Comparison of ENCODE assay signal across 13 mouse cellular contexts in the genomic region with DNA sequence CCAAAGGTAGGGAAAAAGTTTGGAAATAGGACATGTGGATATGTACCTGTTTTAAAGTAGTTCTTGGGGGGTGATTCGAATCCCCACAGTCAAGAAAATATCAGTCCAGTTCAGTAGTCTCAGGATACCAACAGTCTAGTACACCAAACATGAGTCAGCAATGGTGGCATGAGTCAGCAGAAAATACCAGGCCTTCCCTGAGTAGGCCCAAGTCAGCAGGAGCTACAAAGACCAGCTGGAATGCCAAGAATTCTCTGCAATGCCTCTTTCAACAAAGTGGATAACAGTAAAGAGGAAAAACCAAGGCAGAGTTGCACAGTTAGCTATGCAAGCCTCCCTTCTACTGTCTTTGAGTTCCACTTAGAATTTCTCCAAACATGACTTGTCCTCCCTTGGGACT.
DNase-seq lines count a peak whose midpoint lies in the region; ATAC-seq and TF ChIP-seq lines count a peak whose summit lies in the region.
"Had no signal": no experiment of that assay in that cellular context is flagged by ENCODE, and none has a peak within 500 bp of the region (broad histone marks: within the 10 kb centered on the region; RNA-seq: fewer than 3 reads in every experiment).

No protein-coding gene starts in this region.

- no peak for ATAC-seq in hindbrain, embryonic 11.5 days (ENCODE audit: low FRiP score)
- ATAC-seq in hindbrain, embryonic 16.5 days: no peak
- ATAC-seq: inflammation-experienced regulatory T-cells, adult 6 months had no signal

- no peak for TF ChIP-seq RAD21 in CH12.LX (IDR thresholded peaks at IDR 0.05; ENCODE audit: low read depth, low read length)

- TF ChIP-seq POLR2A in CH12.LX (IDR thresholded peaks at IDR 0.05; ENCODE audit: low read depth, low read length): no peak

- H3K4me1 ChIP-seq in hindbrain, embryonic 11.5 days (replicated peaks; ENCODE audit: control insufficient read depth, insufficient read depth, low read length): no peaks in the 10 kb centered on the region
- no peaks in the 10 kb centered on the region for H3K4me1 ChIP-seq in hindbrain, embryonic 16.5 days (ENCODE audit: control insufficient read depth, insufficient read depth, low read depth, low read length)
- peaks cover 7 to 8% of the 10 kb centered on the region in 2 experiments; a peak in 3 of 4 replicates for H3K4me1 ChIP-seq in CH12.LX (ENCODE audit: control insufficient read depth in 1 of 2, insufficient read depth in 2 of 2)
- H3K4me1 ChIP-seq: neural tube, embryonic 15.5 days had no signal

- no peak for TF ChIP-seq CTCF in CH12.LX (conservative IDR thresholded peaks at IDR 0.05 in 1 of 2, IDR thresholded peaks at IDR 0.05 in 1 of 2; ENCODE audit: low read depth in 2 of 2, low read length in 2 of 2)

- TF ChIP-seq EP300 in CH12.LX (IDR thresholded peaks at IDR 0.05; ENCODE audit: low read length): no peak

- no peaks in the 10 kb centered on the region for H3K36me3 ChIP-seq in hindbrain, embryonic 11.5 days (ENCODE audit: control insufficient read depth, insufficient read depth, low read length)
- H3K36me3 ChIP-seq in hindbrain, embryonic 16.5 days (ENCODE audit: control insufficient read depth, insufficient read depth, low read length): no peaks in the 10 kb centered on the region
- H3K36me3 ChIP-seq in CH12.LX (replicated peaks in 1 of 2; ENCODE audit: control insufficient read depth in 1 of 2, insufficient read depth in 1 of 2, low read length in 1 of 2): no peaks in the 10 kb centered on the region
- H3K36me3 ChIP-seq: neural tube, embryonic 15.5 days had no signal

- peak; percentile 6 for DNase-seq in hindbrain, embryonic 11.5 days (ENCODE audit: low spot score)
- DNase-seq in CH12.LX (ENCODE audit: extremely low read depth) (peak; percentile 31), adipocyte (ENCODE audit: low spot score) (peak; percentile 54)
- peak; percentile 43 for DNase-seq in fibroblast of lung, adult 2 months (ENCODE audit: low read depth)
- DNase-seq in layer of hippocampus, postnatal 10 days (ENCODE audit: low spot score in 2 of 2): no peak
- no peak for DNase-seq in cerebellum, adult 11 months
- no peak for DNase-seq in natural killer cell, adult 2 months (ENCODE audit: low spot score in 2 of 2)
- DNase-seq: kidney, postnatal 36 days; midbrain, embryonic 14.5 days; right cerebral cortex, postnatal 4 days had no signal

- no peaks in the 10 kb centered on the region for H3K27me3 ChIP-seq in hindbrain, embryonic 11.5 days (ENCODE audit: control insufficient read depth, insufficient read depth, low read length)
- H3K27me3 ChIP-seq in hindbrain, embryonic 16.5 days (replicated peaks; ENCODE audit: control insufficient read depth, insufficient read depth, low read length): no peaks in the 10 kb centered on the region
- no peaks in the 10 kb centered on the region for H3K27me3 ChIP-seq in CH12.LX (replicated peaks)
- H3K27me3 ChIP-seq: neural tube, embryonic 15.5 days had no signal

- H3K79me2 ChIP-seq in CH12.LX (replicated peaks; ENCODE audit: control insufficient read depth, extremely low read depth, insufficient read depth, poor library complexity, severe bottlenecking): no peaks in the 10 kb centered on the region

- in situ Hi-C loops in CH12.LX (cut with MboI; ENCODE audit: low pct_ligation_motif_present, low pct_unique_long_range_greater_than_20kb, low sequenced_read_pairs): no loop called here

- WGBS in hindbrain, embryonic 11.5 days: 81% methylated on average over 1 of the region's 1 CpGs
- WGBS in hindbrain, embryonic 16.5 days: 71% methylated on average over 1 of the region's 1 CpGs

- H3K9me3 ChIP-seq in hindbrain, embryonic 11.5 days (ENCODE audit: control insufficient read depth, low read length): no peaks in the 10 kb centered on the region
- H3K9me3 ChIP-seq in hindbrain, embryonic 16.5 days (ENCODE audit: control insufficient read depth, low read length): no peaks in the 10 kb centered on the region
- no peaks in the 10 kb centered on the region for H3K9me3 ChIP-seq in CH12.LX (replicated peaks; ENCODE audit: low read length)
- H3K9me3 ChIP-seq: neural tube, embryonic 15.5 days had no signal

- H3K27ac ChIP-seq in hindbrain, embryonic 11.5 days (ENCODE audit: low read depth, low read length): no peak overlapping the region
- H3K27ac ChIP-seq in hindbrain, embryonic 16.5 days (ENCODE audit: low read depth, low read length): no peak overlapping the region
- H3K27ac ChIP-seq in CH12.LX (ENCODE audit: insufficient read depth, low read depth): no peak overlapping the region
- H3K27ac ChIP-seq: neural tube, embryonic 15.5 days had no signal

- H3K9ac ChIP-seq in hindbrain, embryonic 11.5 days (ENCODE audit: low read depth, low read length): no peak overlapping the region
- H3K9ac ChIP-seq in hindbrain, embryonic 16.5 days (ENCODE audit: low read depth, low read length): no peak overlapping the region
- H3K9ac ChIP-seq in CH12.LX (ENCODE audit: insufficient read depth, low read depth): no peak overlapping the region
- H3K9ac ChIP-seq: neural tube, embryonic 15.5 days had no signal

- no peak overlapping the region for H3K4me3 ChIP-seq in hindbrain, embryonic 11.5 days (ENCODE audit: low read depth, low read length)
- H3K4me3 ChIP-seq in hindbrain, embryonic 16.5 days (ENCODE audit: low read length): no peak overlapping the region
- H3K4me3 ChIP-seq in CH12.LX (replicated peaks in 1 of 3; ENCODE audit: low read depth in 2 of 3, low read length in 2 of 3, poor library complexity in 1 of 3): no peak overlapping the region
- H3K4me3 ChIP-seq: neural tube, embryonic 15.5 days had no signal

- dilution Hi-C loops in CH12.LX (cut with MboI; ENCODE audit: extremely low pct_ligation_motif_present, extremely low pct_unique_long_range_greater_than_20kb, low sequenced_read_pairs): no loop called here

- no peak overlapping the region for H3K4me2 ChIP-seq in hindbrain, embryonic 11.5 days (replicated peaks; ENCODE audit: low read depth, low read length)
- no peak overlapping the region for H3K4me2 ChIP-seq in hindbrain, embryonic 16.5 days (ENCODE audit: low read length)
- H3K4me2 ChIP-seq in CH12.LX (ENCODE audit: insufficient read depth, low read depth, poor library complexity, severe bottlenecking): no peak overlapping the region
- H3K4me2 ChIP-seq: neural tube, embryonic 15.5 days had no signal

TF ChIP-seq in CH12.LX, 34 proteins besides CTCF, POLR2A, EP300 and RAD21:
- TF ChIP-seq E2F4 (IDR thresholded peaks at IDR 0.05; ENCODE audit: insufficient replicate concordance, low read depth, low read length): no peak
- peak; percentile 92 for TF ChIP-seq MAFK (IDR thresholded peaks at IDR 0.05; ENCODE audit: insufficient replicate concordance, low read length)

Comparison
In these comparisons a context has a peak if more than half of its experiments do, and no peak if none do; other contexts are left out.
1. DNase-seq: peak in hindbrain, embryonic 11.5 days (single experiment), CH12.LX (single experiment), adipocyte (single experiment) and fibroblast of lung, adult 2 months (single experiment); none in layer of hippocampus, postnatal 10 days (0 of 2), cerebellum, adult 11 months (single experiment) and natural killer cell, adult 2 months (0 of 2).